Comparison of ENCODE assay signal across 8 mouse cellular contexts in the genomic region with DNA sequence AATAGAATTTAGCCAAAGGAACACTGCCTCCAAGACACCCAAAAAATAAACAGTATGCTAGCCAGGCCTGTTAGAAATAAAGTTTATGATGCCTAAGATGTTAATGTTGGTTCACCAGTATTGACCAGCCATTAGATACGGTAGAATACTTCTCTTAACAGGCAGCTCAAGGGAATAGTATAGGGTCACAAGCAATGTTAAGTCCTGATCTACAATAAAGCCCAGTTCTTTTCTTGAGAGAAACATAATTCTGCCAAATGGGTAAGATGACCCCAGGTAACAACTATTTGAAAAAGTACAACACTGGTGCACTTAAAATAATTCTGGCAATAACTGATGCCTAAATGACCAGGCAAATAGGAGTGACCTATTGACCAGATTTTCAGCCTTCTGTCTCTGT. TPM values are rescaled to one million over a fixed set of nuclear protein-coding genes. Genes with fewer than 3 reads are reported as not detected.
A peak's percentile ranks its signal among the peaks of the same experiment; 100 is the strongest.
DNase-seq lines count a peak whose midpoint lies in the region; ATAC-seq and TF ChIP-seq lines count a peak whose summit lies in the region.

No protein-coding gene starts in this region.

- no peaks in the 10 kb centered on the region for H3K27me3 ChIP-seq in embryonic facial prominence, embryonic 15.5 days
- no peaks in the 10 kb centered on the region for H3K27me3 ChIP-seq in intestine, embryonic 16.5 days (replicated peaks; ENCODE audit: control insufficient read depth, insufficient read depth, low read length)
- H3K27me3 ChIP-seq in neural tube, embryonic 12.5 days (replicated peaks): no peaks in the 10 kb centered on the region

- DNase-seq in left cerebral cortex, adult 2 months (ENCODE audit: extremely low spot score in 1 of 2, low spot score in 2 of 2): no peak
- no peak for DNase-seq in left cerebral cortex, adult 8-10 months (ENCODE audit: low spot score in 2 of 2)
- DNase-seq in spleen, postnatal 10 days (ENCODE audit: low spot score in 2 of 2): no peak
- DNase-seq in adrenal gland, postnatal 4 days (ENCODE audit: low spot score in 2 of 2): no peak
- DNase-seq in cerebellum, adult 9-10 months: no peak

- no peaks in the 10 kb centered on the region for H3K36me3 ChIP-seq in embryonic facial prominence, embryonic 15.5 days
- no peaks in the 10 kb centered on the region for H3K36me3 ChIP-seq in intestine, embryonic 16.5 days (ENCODE audit: control insufficient read depth, insufficient read depth, low read length)
- H3K36me3 ChIP-seq in neural tube, embryonic 12.5 days: no peaks in the 10 kb centered on the region

- ATAC-seq in embryonic facial prominence, embryonic 15.5 days (ENCODE audit: insufficient number of reproducible peaks, low FRiP score, low TSS enrichment, low read depth): no peak
- ATAC-seq in intestine, embryonic 16.5 days: no peak
- ATAC-seq in neural tube, embryonic 12.5 days (ENCODE audit: low FRiP score, low read depth): no peak

- no peak for TF ChIP-seq CTCF in left cerebral cortex, adult 2 months (IDR thresholded peaks at IDR 0.05)

- H3K9ac ChIP-seq in embryonic facial prominence, embryonic 15.5 days: no peak overlapping the region
- H3K9ac ChIP-seq in intestine, embryonic 16.5 days (ENCODE audit: low read depth, low read length): peak overlapping the region; percentile 67; the same call in 1 of the 2 replicates
- H3K9ac ChIP-seq in neural tube, embryonic 12.5 days: no peak overlapping the region

- peak overlapping the region; percentile 58 for H3K4me2 ChIP-seq in embryonic facial prominence, embryonic 15.5 days (replicated peaks)
- H3K4me2 ChIP-seq in intestine, embryonic 16.5 days (ENCODE audit: low read depth, low read length): peak overlapping the region; percentile 54; the same call in 1 of the 2 replicates
- peak overlapping the region; percentile 82 for H3K4me2 ChIP-seq in neural tube, embryonic 12.5 days (replicated peaks)

- WGBS in embryonic facial prominence, embryonic 15.5 days: 88% methylated on average over 1 of the region's 1 CpGs
- 89% methylated on average over 1 of the region's 1 CpGs for WGBS in intestine, embryonic 16.5 days
- WGBS in neural tube, embryonic 12.5 days: 98% methylated on average over 1 of the region's 1 CpGs

- intact Hi-C loops in left cerebral cortex, adult 2 months (cut with DNase I): loop anchor here (1.0 to 2.0 kb wide), 3 partner anchors 24 to 103 kb away; a partner anchor contains a TSS

- H3K9me3 ChIP-seq in embryonic facial prominence, embryonic 15.5 days (replicated peaks): no peaks in the 10 kb centered on the region
- H3K9me3 ChIP-seq in intestine, embryonic 16.5 days (ENCODE audit: control insufficient read depth, low read length): no peaks in the 10 kb centered on the region
- no peaks in the 10 kb centered on the region for H3K9me3 ChIP-seq in neural tube, embryonic 12.5 days

- H3K4me1 ChIP-seq in embryonic facial prominence, embryonic 15.5 days: 0 out of 2 replicates have a peak, but pooled peaks cover 5% of the 10 kb centered on the region
- no peaks in the 10 kb centered on the region for H3K4me1 ChIP-seq in intestine, embryonic 16.5 days (ENCODE audit: control insufficient read depth, insufficient read depth, low read length)
- peaks cover 9% of the 10 kb centered on the region for H3K4me1 ChIP-seq in neural tube, embryonic 12.5 days

- H3K27ac ChIP-seq in left cerebral cortex, adult 2 months: no peak overlapping the region; the same call in 1 of the 2 replicates
- H3K27ac ChIP-seq in embryonic facial prominence, embryonic 15.5 days (replicated peaks): peak overlapping the region; percentile 81; the same call in 1 of the 2 replicates
- no peak overlapping the region for H3K27ac ChIP-seq in intestine, embryonic 16.5 days (ENCODE audit: low read length)
- H3K27ac ChIP-seq in neural tube, embryonic 12.5 days: no peak overlapping the region

- peak overlapping the region; percentile 97; the same call in 1 of the 2 replicates for H3K4me3 ChIP-seq in left cerebral cortex, adult 2 months
- peak overlapping the region; percentile 79 for H3K4me3 ChIP-seq in embryonic facial prominence, embryonic 15.5 days (replicated peaks)
- H3K4me3 ChIP-seq in intestine, embryonic 16.5 days (ENCODE audit: low read length): no peak overlapping the region; the same call in 1 of the 2 replicates
- H3K4me3 ChIP-seq in neural tube, embryonic 12.5 days: no peak overlapping the region

RNA-seq across cellular contexts. Expression of a gene that starts 0.7 kb away (rescaled TPM):
- 100 to 1,000 TPM; 159 to 164 TPM for total RNA-seq in left cerebral cortex, adult 2 months (2021)
- 100 to 1,000 TPM; 146 to 166 (median 156) TPM for total RNA-seq in left cerebral cortex, adult 8-10 months (2022)
- 270 and 288 TPM in 2 replicates for polyA plus RNA-seq in embryonic facial prominence, embryonic 15.5 days (2015; fragmentation: Nextera tagmentation; extraction: Ambion mirVana)
- polyA plus RNA-seq in intestine, embryonic 16.5 days (2015; fragmentation: Nextera tagmentation; extraction: Ambion mirVana): 246 and 257 TPM in 2 replicates
- polyA plus RNA-seq in neural tube, embryonic 12.5 days (2016; fragmentation: Nextera tagmentation; extraction: Ambion mirVana): 321 and 327 TPM in 2 replicates
- total RNA-seq in adrenal gland, postnatal 4 days (2021): 100 to 1,000 TPM; 199 to 213 TPM

RNA-seq across cellular contexts. Expression of a gene that starts 24.6 kb away (rescaled TPM):
- 10 to 100 TPM; 32.9 to 33.8 TPM for total RNA-seq in left cerebral cortex, adult 2 months (2021)
- total RNA-seq in left cerebral cortex, adult 8-10 months (2022): 10 to 100 TPM; 30.8 to 36.5 (median 34.7) TPM
- 18.4 and 18.9 TPM in 2 replicates for polyA plus RNA-seq in embryonic facial prominence, embryonic 15.5 days (2015; fragmentation: Nextera tagmentation; extraction: Ambion mirVana)
- polyA plus RNA-seq in intestine, embryonic 16.5 days (2015; fragmentation: Nextera tagmentation; extraction: Ambion mirVana): 13.8 and 15.8 TPM in 2 replicates
- 30.4 and 31.5 TPM in 2 replicates for polyA plus RNA-seq in neural tube, embryonic 12.5 days (2016; fragmentation: Nextera tagmentation; extraction: Ambion mirVana)
- 10 to 100 TPM; 19.9 to 28.3 TPM for total RNA-seq in adrenal gland, postnatal 4 days (2021)

RNA-seq across cellular contexts. Expression of a gene that starts 60.0 kb away (rescaled TPM):
- 10 to 100 TPM; 81.1 to 84.2 TPM for total RNA-seq in left cerebral cortex, adult 2 months (2021)
- 10 to 100 TPM; 81.3 to 92.6 (median 87.8) TPM for total RNA-seq in left cerebral cortex, adult 8-10 months (2022)
- 292 and 314 TPM in 2 replicates for polyA plus RNA-seq in embryonic facial prominence, embryonic 15.5 days (2015; fragmentation: Nextera tagmentation; extraction: Ambion mirVana)
- polyA plus RNA-seq in intestine, embryonic 16.5 days (2015; fragmentation: Nextera tagmentation; extraction: Ambion mirVana): 686 and 742 TPM in 2 replicates
- 329 and 346 TPM in 2 replicates for polyA plus RNA-seq in neural tube, embryonic 12.5 days (2016; fragmentation: Nextera tagmentation; extraction: Ambion mirVana)
- total RNA-seq in adrenal gland, postnatal 4 days (2021): 100 to 1,000 TPM; 424 to 448 TPM

Comparison
In these comparisons a context has a peak if more than half of its experiments do, and no peak if none do; other contexts are left out.
1. H3K4me3 ChIP-seq: peak in left cerebral cortex, adult 2 months (single experiment) and embryonic facial prominence, embryonic 15.5 days (single experiment); none in intestine, embryonic 16.5 days (single experiment) and neural tube, embryonic 12.5 days (single experiment).
2. RNA of a gene that starts 60.0 kb away (total RNA-seq): 424 to 448 TPM in adrenal gland, postnatal 4 days; 81.3 to 92.6 TPM in left cerebral cortex, adult 8-10 months and 81.1 to 84.2 TPM in left cerebral cortex, adult 2 months; every median in the first group is over 4 times any median in the second.
3. Peak in every context shown above with its lines, with median percentiles within 50 percentile points of each other: H3K4me2 ChIP-seq.